Mouse (Mus musculus) ovary, postnatal 10 days (tissue): ENCODE measurements around the gene Fam222b.

Source experiments
- DNase-seq: peaks from one replicate; pipeline ENCODE4 v3.0.0; 2022; ENCODE audit warnings: low spot score

Gene Fam222b

GRCm38 (mm10) chr11:78136132-78136531, 41.7 kb downstream of the Fam222b start:
- DNase-seq: no peak

GRCm38 (mm10) chr11:78137584-78137983, 43.1 kb downstream of the Fam222b start:
- DNase-seq: no peak

GRCm38 (mm10) chr11:78138023-78138422, 43.6 kb downstream of the Fam222b start:
- DNase-seq: no peak

- no peak for DNase-seq
Measured at GRCm38 (mm10) chr11:78140665-78141064, 46.2 kb downstream of the Fam222b start.

- no peak for DNase-seq
Measured at GRCm38 (mm10) chr11:78143520-78143919, 49.1 kb downstream of the Fam222b start.

- DNase-seq: no peak
Measured at GRCm38 (mm10) chr11:78146168-78146567, 51.7 kb downstream of the Fam222b start.

GRCm38 (mm10) chr11:78146707-78147543, 52.5 kb downstream of the Fam222b start:
- no peak for DNase-seq

- DNase-seq: no peak
Measured at GRCm38 (mm10) chr11:78151161-78151560, 56.7 kb downstream of the Fam222b start.

GRCm38 (mm10) chr11:78152299-78153231, 58.1 kb downstream of the Fam222b start:
- DNase-seq: no peak

GRCm38 (mm10) chr11:78153778-78154177, 59.3 kb downstream of the Fam222b start:
- DNase-seq: no peak

- DNase-seq: no peak
Measured at GRCm38 (mm10) chr11:78155674-78156073, 61.2 kb downstream of the Fam222b start.

GRCm38 (mm10) chr11:78156156-78156699, 61.8 kb downstream of the Fam222b start:
- DNase-seq: no peak

- no peak for DNase-seq
Measured at GRCm38 (mm10) chr11:78159096-78159495, 64.6 kb downstream of the Fam222b start.

GRCm38 (mm10) chr11:78159557-78159956, 65.1 kb downstream of the Fam222b start:
- no peak for DNase-seq

- DNase-seq: no peak
Measured at GRCm38 (mm10) chr11:78160171-78160570, 65.7 kb downstream of the Fam222b start.

GRCm38 (mm10) chr11:78160675-78161074, 66.2 kb downstream of the Fam222b start:
- no peak for DNase-seq

- no peak for DNase-seq
Measured at GRCm38 (mm10) chr11:78161169-78161568, 66.7 kb downstream of the Fam222b start.

GRCm38 (mm10) chr11:78161968-78162367, 67.5 kb downstream of the Fam222b start:
- no peak for DNase-seq

GRCm38 (mm10) chr11:78162504-78162903, 68.0 kb downstream of the Fam222b start:
- no peak for DNase-seq

GRCm38 (mm10) chr11:78163045-78163444, 68.6 kb downstream of the Fam222b start:
- no peak for DNase-seq

- DNase-seq: peak; percentile 62
Measured at GRCm38 (mm10) chr11:78163681-78164603, 69.5 kb downstream of the Fam222b start.

- no peak for DNase-seq
Measured at GRCm38 (mm10) chr11:78164604-78164923, 70.1 kb downstream of the Fam222b start.
